Mouse (Mus musculus) frontal cortex, postnatal 14 days (tissue): Measurements from ENCODE around the gene Asap2.
"Not testable (repeated sequence)": the region's sequence is repeated elsewhere in the genome, so short reads cannot be mapped to it uniquely, and the experiment has no call there.

ENCODE experiments used
- DNase-seq, 2 experiments: peaks; one replicate each; pipeline ENCODE4 v3.0.0; 2022; ENCODE audit warnings: low spot score in 2 of 2

The Asap2 gene

GRCm38 (mm10) chr12:20990132-20990531 lies at the start of gene Asap2:
Gene Asap2, plus strand, starts transcription at chr12:20990459.
- peak; percentile 48 to 60 for DNase-seq

GRCm38 (mm10) chr12:20947051-20947997 lies 42.9 kb upstream of the Asap2 start:
- not testable (repeated sequence) for DNase-seq

- not testable (repeated sequence) for DNase-seq
Observed at GRCm38 (mm10) chr12:20990579-20990978, 320 bp downstream of the Asap2 start.

- not testable (repeated sequence) for DNase-seq
Observed at GRCm38 (mm10) chr12:21030875-21031274, 40.6 kb downstream of the Asap2 start.

- DNase-seq: not testable (repeated sequence)
Observed at GRCm38 (mm10) chr12:21046716-21047115, 56.5 kb downstream of the Asap2 start.

GRCm38 (mm10) chr12:21075731-21076130 lies 85.5 kb downstream of the Asap2 start:
- peak; percentile 46 to 79 for DNase-seq

- DNase-seq: not testable (repeated sequence)
Observed at GRCm38 (mm10) chr12:21090168-21090567, 99.9 kb downstream of the Asap2 start.

GRCm38 (mm10) chr12:21092446-21092845 lies 102.2 kb downstream of the Asap2 start:
- not testable (repeated sequence) for DNase-seq

- not testable (repeated sequence) for DNase-seq
Observed at GRCm38 (mm10) chr12:21097806-21098325, 107.6 kb downstream of the Asap2 start.

GRCm38 (mm10) chr12:21111116-21111475 lies 120.8 kb downstream of the Asap2 start:
- not testable (repeated sequence) for DNase-seq

- DNase-seq: peak; percentile 53 to 65
Observed at GRCm38 (mm10) chr12:21111476-21112452, 121.5 kb downstream of the Asap2 start.

- peak; percentile 71 to 73 for DNase-seq
Observed at GRCm38 (mm10) chr12:21112453-21112857, 122.2 kb downstream of the Asap2 start.

GRCm38 (mm10) chr12:21119446-21119845 lies 129.2 kb downstream of the Asap2 start:
- no peak for DNase-seq

GRCm38 (mm10) chr12:21122818-21123217 lies 132.6 kb downstream of the Asap2 start:
- DNase-seq: no peak

- no peak for DNase-seq
Observed at GRCm38 (mm10) chr12:21123647-21124046, 133.4 kb downstream of the Asap2 start.

- no peak for DNase-seq
Observed at GRCm38 (mm10) chr12:21125675-21126470, 135.6 kb downstream of the Asap2 start.

GRCm38 (mm10) chr12:21126516-21126915 lies 136.3 kb downstream of the Asap2 start:
- no peak for DNase-seq

- DNase-seq: no peak
Observed at GRCm38 (mm10) chr12:21128930-21129869, 138.9 kb downstream of the Asap2 start.

- DNase-seq: no peak
Observed at GRCm38 (mm10) chr12:21130274-21130823, 140.1 kb downstream of the Asap2 start.
